Mouse (Mus musculus) CH12.LX (cell line): Measurements from ENCODE around the gene 2410004B18Rik. TPM values are rescaled to one million over a fixed set of nuclear protein-coding genes. Genes with fewer than 3 reads are reported as not detected.

ENCODE experiments used
- DNase-seq: peaks from one replicate; pipeline ENCODE4 v3.0.0-alpha.2; 2013; ENCODE audit errors: extremely low read depth
- H3K27ac ChIP-seq: 2 replicates; pipeline ENCODE4 v1.5.1; 2012; ENCODE audit warnings: low read depth, mild to moderate bottlenecking, control low read depth, moderate library complexity; ENCODE audit not compliant: insufficient read depth
- H3K27me3 ChIP-seq: replicated peaks from 2 replicates; pipeline ENCODE3; 2012; ENCODE audit warnings: inconsistent platforms
- H3K36me3 ChIP-seq, 2 experiments: replicated peaks in 1 of 2; 2 replicates each; pipeline versions ENCODE3 to v1.6.1; 2012; ENCODE audit warnings: inconsistent platforms in 1 of 2, low read length in 1 of 2, mild to moderate bottlenecking in 1 of 2, mixed read lengths in 1 of 2, moderate library complexity in 1 of 2; ENCODE audit not compliant: control insufficient read depth in 1 of 2, insufficient read depth in 1 of 2
- H3K4me1 ChIP-seq, 2 experiments: 2 replicates each; pipeline ENCODE4 v1.6.1; 2012; ENCODE audit warnings: inconsistent platforms in 1 of 2, moderate library complexity in 1 of 2; ENCODE audit not compliant: insufficient read depth in 2 of 2, control insufficient read depth in 1 of 2
- H3K4me2 ChIP-seq: 2 replicates; pipeline ENCODE4 v1.6.1; 2012; ENCODE audit warnings: low read depth, mild to moderate bottlenecking, control low read depth; ENCODE audit not compliant: poor library complexity, insufficient read depth, severe bottlenecking
- H3K4me3 ChIP-seq, 3 experiments: fragments of 150-350 bp in 1 of 3; sonication (generic) in 1 of 3; replicated peaks in 1 of 3; 2 replicates each; pipeline versions ENCODE3 to v1.5.1; 2011 to 2012; ENCODE audit warnings: low read depth in 2 of 3, low read length in 2 of 3, mild to moderate bottlenecking in 2 of 3, moderate library complexity in 2 of 3, control low read depth in 1 of 3, improper control_type of control experiment in 1 of 3, inconsistent platforms in 1 of 3, mixed read lengths in 1 of 3; ENCODE audit not compliant: poor library complexity in 1 of 3
- H3K79me2 ChIP-seq: replicated peaks from 2 replicates; pipeline ENCODE4 v1.6.1; 2012; ENCODE audit warnings: mild to moderate bottlenecking, moderate library complexity; ENCODE audit not compliant: control insufficient read depth, poor library complexity, insufficient read depth, severe bottlenecking; ENCODE audit errors: extremely low read depth
- H3K9ac ChIP-seq: 2 replicates; pipeline ENCODE4 v1.6.1; 2012; ENCODE audit warnings: low read depth, mild to moderate bottlenecking, control low read depth, moderate library complexity; ENCODE audit not compliant: insufficient read depth
- H3K9me3 ChIP-seq: replicated peaks from 2 replicates; pipeline ENCODE3; 2012; ENCODE audit warnings: low read length, inconsistent platforms, mixed read lengths
- BHLHE40 ChIP-seq: IDR thresholded peaks from 2 replicates; pipeline ENCODE4 v1.6.1; 2011; ENCODE audit warnings: mild to moderate bottlenecking, low read depth, low read length, improper control_type of control experiment
- CHD1 ChIP-seq: IDR thresholded peaks from 2 replicates; pipeline ENCODE4 v1.6.1; 2012; ENCODE audit warnings: low read depth, low read length, improper control_type of control experiment, inconsistent platforms
- CHD2 ChIP-seq: IDR thresholded peaks from 2 replicates; pipeline ENCODE4 v1.6.1; 2011; ENCODE audit warnings: low read length, improper control_type of control experiment
- CTCF ChIP-seq, 2 experiments: IDR thresholded peaks in 1 of 2; conservative IDR thresholded peaks in 1 of 2; 2 replicates each; pipeline ENCODE4 v1.5.1; 2011 to 2012; ENCODE audit warnings: low read depth in 2 of 2, low read length in 2 of 2, improper control_type of control experiment in 1 of 2, inconsistent platforms in 1 of 2, mild to moderate bottlenecking in 1 of 2, moderate library complexity in 1 of 2
- E2F4 ChIP-seq: IDR thresholded peaks from 2 replicates; pipeline ENCODE4 v1.6.1; 2011; ENCODE audit warnings: low read depth, low read length, improper control_type of control experiment; ENCODE audit not compliant: insufficient replicate concordance
- ELF1 ChIP-seq: IDR thresholded peaks from 2 replicates; pipeline ENCODE4 v1.6.1; 2014; ENCODE audit warnings: low read depth, mild to moderate bottlenecking, inconsistent platforms, low read length, improper control_type of control experiment
- EP300 ChIP-seq: IDR thresholded peaks from 2 replicates; pipeline ENCODE4 v1.6.1; 2011; ENCODE audit warnings: low read length, improper control_type of control experiment
- ETS1 ChIP-seq: conservative IDR thresholded peaks from 2 replicates; pipeline ENCODE4 v1.6.1; 2012; ENCODE audit warnings: low read depth, mild to moderate bottlenecking, inconsistent platforms, low read length, improper control_type of control experiment, moderate library complexity
- GABPA ChIP-seq: IDR thresholded peaks from 2 replicates; pipeline ENCODE4 v1.6.1; 2012; ENCODE audit warnings: low read depth, low read length, improper control_type of control experiment, inconsistent platforms; ENCODE audit not compliant: insufficient replicate concordance
- HCFC1 ChIP-seq: IDR thresholded peaks from 2 replicates; pipeline ENCODE4 v1.6.1; 2012; ENCODE audit warnings: low read depth, mild to moderate bottlenecking, inconsistent platforms, low read length, improper control_type of control experiment
- IRF4 ChIP-seq: IDR thresholded peaks from 2 replicates; pipeline ENCODE4 v1.6.1; 2014; ENCODE audit warnings: low read depth, mild to moderate bottlenecking, inconsistent platforms, low read length, improper control_type of control experiment
- JUN ChIP-seq: IDR thresholded peaks from 2 replicates; pipeline ENCODE4 v1.6.1; 2011; ENCODE audit warnings: low read depth, mild to moderate bottlenecking, low read length, improper control_type of control experiment, moderate library complexity; ENCODE audit not compliant: insufficient read depth
- JUND ChIP-seq: conservative IDR thresholded peaks from 2 replicates; pipeline ENCODE4 v1.6.1; 2011; ENCODE audit warnings: low read depth, low read length, improper control_type of control experiment
- KAT2A ChIP-seq: IDR thresholded peaks from 2 replicates; pipeline ENCODE4 v1.6.1; 2012; ENCODE audit warnings: low read length, improper control_type of control experiment, inconsistent platforms; ENCODE audit not compliant: insufficient replicate concordance
- MAFK ChIP-seq: IDR thresholded peaks from 2 replicates; pipeline ENCODE4 v1.6.1; 2011; ENCODE audit warnings: low read length, improper control_type of control experiment; ENCODE audit not compliant: insufficient replicate concordance
- MAX ChIP-seq: IDR thresholded peaks from 2 replicates; pipeline ENCODE4 v1.6.1; 2011; ENCODE audit warnings: low read length, improper control_type of control experiment
- MAZ ChIP-seq: IDR thresholded peaks from 2 replicates; pipeline ENCODE4 v1.6.1; 2012; ENCODE audit warnings: low read depth, mild to moderate bottlenecking, inconsistent platforms, low read length, improper control_type of control experiment, moderate library complexity
- MEF2A ChIP-seq: IDR thresholded peaks from 2 replicates; pipeline ENCODE4 v1.6.1; 2014; ENCODE audit warnings: low read depth, mild to moderate bottlenecking, inconsistent platforms, low read length, improper control_type of control experiment, borderline replicate concordance
- MXI1 ChIP-seq: IDR thresholded peaks from 2 replicates; pipeline ENCODE4 v1.6.1; 2011; ENCODE audit warnings: mild to moderate bottlenecking, low read depth, low read length, improper control_type of control experiment
- MYC ChIP-seq: IDR thresholded peaks from 2 replicates; pipeline ENCODE4 v1.6.1; 2011; ENCODE audit warnings: low read depth, mild to moderate bottlenecking, improper control_type of control experiment, low read length
- NELFE ChIP-seq: IDR thresholded peaks from 2 replicates; pipeline ENCODE4 v1.6.1; 2011; ENCODE audit warnings: low read depth, low read length, improper control_type of control experiment
- NRF1 ChIP-seq: IDR thresholded peaks from 2 replicates; pipeline ENCODE4 v1.6.1; 2014; ENCODE audit warnings: low read depth, mild to moderate bottlenecking, inconsistent platforms, low read length, improper control_type of control experiment, moderate library complexity
- PAX5 ChIP-seq: IDR thresholded peaks from 2 replicates; pipeline ENCODE4 v1.6.1; 2012; ENCODE audit warnings: low read length, inconsistent platforms, mixed read lengths
- POLR2A ChIP-seq: IDR thresholded peaks from 2 replicates; pipeline ENCODE4 v1.6.1; 2011; ENCODE audit warnings: low read depth, mild to moderate bottlenecking, improper control_type of control experiment, low read length
- POLR2AphosphoS2 ChIP-seq: IDR thresholded peaks from 2 replicates; pipeline ENCODE4 v1.6.1; 2011; ENCODE audit warnings: low read depth, low read length, improper control_type of control experiment
- RAD21 ChIP-seq: IDR thresholded peaks from 2 replicates; pipeline ENCODE4 v1.6.1; 2011; ENCODE audit warnings: low read depth, mild to moderate bottlenecking, low read length, improper control_type of control experiment, moderate library complexity
- RCOR1 ChIP-seq: conservative IDR thresholded peaks from 2 replicates; pipeline ENCODE4 v1.6.1; 2012; ENCODE audit warnings: low read depth, mild to moderate bottlenecking, inconsistent platforms, low read length, improper control_type of control experiment
- SIN3A ChIP-seq: IDR thresholded peaks from 2 replicates; pipeline ENCODE4 v1.6.1; 2012; ENCODE audit warnings: low read length, improper control_type of control experiment, inconsistent platforms
- SMC3 ChIP-seq: IDR thresholded peaks from 2 replicates; pipeline ENCODE4 v1.6.1; 2011; ENCODE audit warnings: low read depth, low read length, improper control_type of control experiment
- TBP ChIP-seq: conservative IDR thresholded peaks from 2 replicates; pipeline ENCODE4 v1.6.1; 2011; ENCODE audit warnings: low read depth, low read length, improper control_type of control experiment
- TCF12 ChIP-seq: IDR thresholded peaks from 2 replicates; pipeline ENCODE4 v1.6.1; 2014; ENCODE audit warnings: low read depth, mild to moderate bottlenecking, inconsistent platforms, low read length, improper control_type of control experiment
- UBTF ChIP-seq: IDR thresholded peaks from 2 replicates; pipeline ENCODE4 v1.6.1; 2012; ENCODE audit warnings: low read depth, mild to moderate bottlenecking, inconsistent platforms, low read length, improper control_type of control experiment, moderate library complexity
- USF1 ChIP-seq: IDR thresholded peaks from 2 replicates; pipeline ENCODE4 v1.6.1; 2014; ENCODE audit warnings: low read depth, mild to moderate bottlenecking, inconsistent platforms, low read length, improper control_type of control experiment
- USF2 ChIP-seq: conservative IDR thresholded peaks from 2 replicates; pipeline ENCODE4 v1.6.1; 2011; ENCODE audit warnings: low read depth, low read length, improper control_type of control experiment
- ZC3H11A ChIP-seq: IDR thresholded peaks from 2 replicates; pipeline ENCODE4 v1.6.1; 2012; ENCODE audit warnings: low read depth, mild to moderate bottlenecking, inconsistent platforms, low read length, improper control_type of control experiment
- ZKSCAN1 ChIP-seq: IDR thresholded peaks from 2 replicates; pipeline ENCODE4 v1.6.1; 2012; ENCODE audit warnings: low read depth, inconsistent platforms, low read length, improper control_type of control experiment, borderline replicate concordance
- ZMIZ1 ChIP-seq: IDR thresholded peaks from 2 replicates; pipeline ENCODE4 v1.6.1; 2012; ENCODE audit warnings: low read depth, mild to moderate bottlenecking, inconsistent platforms, low read length, improper control_type of control experiment
- ZNF384 ChIP-seq: IDR thresholded peaks from 2 replicates; pipeline ENCODE4 v1.6.1; 2012; ENCODE audit warnings: low read depth, low read length, improper control_type of control experiment, inconsistent platforms
- dilution Hi-C: fragments of 300-500 bp; cut with MboI; formaldehyde crosslinking; loops from 2 replicates; pipeline ENCODE4 v1.14.3; 2020; ENCODE audit warnings: low sequenced_read_pairs; ENCODE audit not compliant: extremely low pct_unique_long_range_greater_than_20kb, extremely low pct_ligation_motif_present
- in situ Hi-C: fragments of 300-500 bp; cut with MboI; formaldehyde crosslinking; loops from 3 replicates; pipeline ENCODE4 v1.14.3; 2019; ENCODE audit warnings: low sequenced_read_pairs, low pct_ligation_motif_present, low pct_unique_long_range_greater_than_20kb, mixed read lengths
- polyA plus RNA-seq: library from polyadenylated mRNA; unstranded; fragments of >175 nt; gene quantifications from 2 replicates; pipeline ENCODE4 v1.2.1, GENCODE M21; 2012; ENCODE audit warnings: low read depth; ENCODE audit not compliant: insufficient read length
- total RNA-seq, 2 experiments: library from RNA; depleted of rRNA; stranded (reverse); fragments of 300-350 nt in 1 of 2; fragments of >200 nt in 1 of 2; gene quantifications; 2 replicates each; pipeline ENCODE4 v1.2.3; 2012 to 2014

Gene 2410004B18Rik
- total and polyA plus RNA-seq, 3 experiments, result 51.9 to 138 (median 123) TPM

GRCm38 (mm10) chr3:145922019-145922854 lies 15.6 kb upstream of the 2410004B18Rik start, which contains the start of gene Bcl10:
Gene Bcl10 (plus strand): TSS chr3:145922804.
- Histone ChIP-seq H3K9me3 (peaks cover 16% of the 10 kb centered on the region), H3K4me1 (peaks cover 9 to 48% of the 10 kb centered on the region in 2 experiments), H3K4me3 (peak within 1 kb of the TSS; percentile 8 to 74 (median 39)), H3K27ac (no peak within 1 kb of the TSS), H3K4me2 (peak within 1 kb of the TSS; percentile 71), H3K9ac (peak within 1 kb of the TSS; percentile 60), H3K79me2 (peaks cover 25% of the 10 kb centered on the region), H3K27me3 (no peaks in the 10 kb centered on the region), H3K36me3 (peaks cover 3 to 17% of the 10 kb centered on the region in 2 experiments)
- dilution Hi-C loops, result no loop called here
- peak; percentile 79 for DNase-seq
- peak; percentile 51; the same call in 1 of the 2 replicates for TF ChIP-seq TCF12
- TF ChIP-seq POLR2AphosphoS2, result no peak
- TF ChIP-seq ZC3H11A, result no peak
- TF ChIP-seq ZNF384, result no peak
- no peak for TF ChIP-seq POLR2A
- TF ChIP-seq BHLHE40, result peak; percentile 70
- TF ChIP-seq ETS1, result peak; percentile 47; the same call in 1 of the 2 replicates
- TF ChIP-seq MAX, result no peak
- no peak for TF ChIP-seq MAZ
- no peak for TF ChIP-seq MYC
- no peak for TF ChIP-seq SMC3
- no peak for TF ChIP-seq GABPA
- no peak for TF ChIP-seq NRF1
- TF ChIP-seq ELF1, result no peak
- no peak for TF ChIP-seq PAX5
- TF ChIP-seq CHD1, result no peak
- 0 out of 2 replicates have a peak, but pooled peaks have one; percentile 54 for TF ChIP-seq MAFK
- no peak for TF ChIP-seq USF1
- no peak for TF ChIP-seq USF2
- no peak for TF ChIP-seq HCFC1
- TF ChIP-seq MXI1, result no peak; the same call in 1 of the 2 replicates
- TF ChIP-seq IRF4, result peak; percentile 95
- TF ChIP-seq ZKSCAN1, result no peak
- TF ChIP-seq ZMIZ1, result peak; percentile 11; the same call in 1 of the 2 replicates
- TF ChIP-seq KAT2A, result no peak
- TF ChIP-seq JUND, result peak; percentile 79
- TF ChIP-seq CHD2, result no peak
- TF ChIP-seq NELFE, result no peak; the same call in 1 of the 2 replicates
- TF ChIP-seq E2F4, result no peak
- peak; percentile 67; the same call in 1 of the 2 replicates for TF ChIP-seq MEF2A
- TF ChIP-seq RAD21, result no peak
- TF ChIP-seq CTCF (conservative IDR thresholded peaks at IDR 0.05 in 1 of 2, IDR thresholded peaks at IDR 0.05 in 1 of 2; ENCODE audit: low read depth in 2 of 2, low read length in 2 of 2), result no peak
- no peak for TF ChIP-seq TBP
- TF ChIP-seq EP300, result peak; percentile 86
- peak; percentile 52; the same call in 1 of the 2 replicates for TF ChIP-seq SIN3A
- 0 out of 2 replicates have a peak, but pooled peaks have one; percentile 23 for TF ChIP-seq UBTF
- no peak for TF ChIP-seq RCOR1
- peak; percentile 55 for TF ChIP-seq JUN
- in situ Hi-C loops, result loop anchor here (25.0 kb wide), 1 partner anchor 510 kb away; no protein-coding TSS in a partner anchor
